Mouse (Mus musculus): ENCODE data around the gene Ndufa9. TPM values are rescaled to one million over a fixed set of nuclear protein-coding genes. Genes with fewer than 3 reads are reported as not detected.
A peak's percentile ranks its signal among the peaks of the same experiment; 100 is the strongest.

Ndufa9 gene
- polyA plus RNA-seq, 1 experiment from 2014 or later = 165 TPM

DNA sequence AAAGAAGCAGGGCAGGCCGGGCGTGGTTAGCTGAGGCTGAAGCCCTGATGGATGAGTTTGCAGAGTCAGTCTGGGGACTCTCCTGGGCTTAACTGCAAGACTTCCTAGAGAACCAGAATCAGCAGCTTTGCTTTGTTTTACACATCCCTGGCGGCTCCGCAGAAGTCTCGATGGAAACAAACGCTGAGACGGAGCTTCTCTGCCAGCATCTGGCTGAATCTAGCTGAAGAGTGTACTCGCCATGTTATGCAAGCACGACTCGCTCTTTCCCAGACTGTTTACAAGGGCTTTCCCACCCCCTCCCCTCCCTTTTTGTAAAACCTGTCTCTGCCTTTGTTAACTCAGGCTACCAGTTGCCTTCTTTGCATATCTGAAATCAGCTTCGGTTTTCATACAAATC, 46.0 kb downstream of the Ndufa9 start:
- Histone ChIP-seq H3K4me3 (replicated peaks) (no peak overlapping the region), H3K36me3 (no peaks in the 10 kb centered on the region), H3K27me3 (no peaks in the 10 kb centered on the region), H3K9me3 (replicated peaks) (no peaks in the 10 kb centered on the region), H3K9ac (no peak overlapping the region), H3K4me1 (no peaks in the 10 kb centered on the region), H3K27ac (replicated peaks) (no peak overlapping the region), H3K4me2 (replicated peaks) (no peak overlapping the region)
- WGBS = 28% methylated on average over 11 of the region's 11 CpGs
- no peak for ATAC-seq (ENCODE audit: insufficient number of reproducible peaks, low FRiP score, low TSS enrichment, low read depth)

DNA sequence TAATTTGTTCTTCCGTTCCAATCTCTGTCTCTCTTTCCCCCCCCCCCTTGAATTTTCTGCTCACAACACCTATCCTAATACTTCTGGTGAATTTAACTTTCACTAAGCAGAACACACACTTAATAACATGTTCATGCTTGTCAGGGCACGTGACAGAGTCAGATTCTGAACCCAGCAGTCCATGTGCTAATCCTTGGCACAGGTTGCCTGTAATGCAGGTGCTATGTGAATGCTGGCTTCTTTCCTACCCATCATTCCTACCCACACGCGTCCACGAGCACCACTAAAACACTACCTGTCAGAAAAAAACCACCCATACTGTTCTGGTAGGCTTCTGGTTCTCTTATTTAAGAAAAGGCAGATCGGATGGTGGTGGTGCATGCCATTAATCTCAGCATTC, 54.2 kb downstream of the Ndufa9 start:
- H3K9me3 ChIP-seq (replicated peaks) = no peaks in the 10 kb centered on the region

DNA sequence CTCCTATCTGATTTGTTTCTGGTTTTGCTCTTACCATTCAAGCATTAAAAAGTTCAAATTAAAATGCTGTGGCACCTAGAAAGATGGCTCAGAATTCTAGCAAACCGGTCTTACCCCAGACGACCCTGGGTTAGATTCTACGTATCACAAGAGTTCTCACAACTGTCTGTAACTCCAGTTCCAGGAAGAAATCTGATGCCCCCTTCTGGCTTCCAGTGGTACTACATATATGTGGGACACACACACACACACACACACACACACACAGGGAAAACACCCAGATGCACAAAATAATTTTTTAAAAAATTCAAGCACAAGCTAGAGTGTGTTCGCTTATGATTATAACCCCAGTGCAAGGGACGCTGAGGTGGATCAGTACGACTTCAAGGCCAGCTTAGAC, 55.2 kb downstream of the Ndufa9 start:
- H3K9ac ChIP-seq = no peak overlapping the region
- no peak for ATAC-seq (ENCODE audit: insufficient number of reproducible peaks, low FRiP score, low TSS enrichment, low read depth)
- no peak overlapping the region for H3K4me3 ChIP-seq (replicated peaks)
- no peak overlapping the region for H3K4me2 ChIP-seq (replicated peaks)
- H3K27me3 ChIP-seq = no peaks in the 10 kb centered on the region
- H3K9me3 ChIP-seq (replicated peaks) = no peaks in the 10 kb centered on the region
- 92% methylated on average over 6 of the region's 6 CpGs for WGBS
- no peaks in the 10 kb centered on the region for H3K36me3 ChIP-seq
- H3K4me1 ChIP-seq = peaks cover 3% of the 10 kb centered on the region; the same call in 1 of the 2 replicates
- no peak overlapping the region for H3K27ac ChIP-seq (replicated peaks)

More for the DNA sequence above, 54.2 kb downstream of the Ndufa9 start:
- H3K4me3 ChIP-seq (replicated peaks) = no peak overlapping the region
- H3K36me3 ChIP-seq = no peaks in the 10 kb centered on the region
- no peak overlapping the region for H3K9ac ChIP-seq
- WGBS = 76% methylated on average over 6 of the region's 6 CpGs
- no peak overlapping the region for H3K27ac ChIP-seq (replicated peaks)
- H3K27me3 ChIP-seq = no peaks in the 10 kb centered on the region
- no peak overlapping the region for H3K4me2 ChIP-seq (replicated peaks)
- ATAC-seq (ENCODE audit: insufficient number of reproducible peaks, low FRiP score, low TSS enrichment, low read depth) = no peak
- H3K4me1 ChIP-seq = peaks cover 3% of the 10 kb centered on the region; the same call in 1 of the 2 replicates

GRCm38 (mm10) chr6:126791964-126792363, 57.0 kb downstream of the Ndufa9 start:
- H3K4me1 ChIP-seq = peaks cover 3% of the 10 kb centered on the region; the same call in 1 of the 2 replicates

DNA sequence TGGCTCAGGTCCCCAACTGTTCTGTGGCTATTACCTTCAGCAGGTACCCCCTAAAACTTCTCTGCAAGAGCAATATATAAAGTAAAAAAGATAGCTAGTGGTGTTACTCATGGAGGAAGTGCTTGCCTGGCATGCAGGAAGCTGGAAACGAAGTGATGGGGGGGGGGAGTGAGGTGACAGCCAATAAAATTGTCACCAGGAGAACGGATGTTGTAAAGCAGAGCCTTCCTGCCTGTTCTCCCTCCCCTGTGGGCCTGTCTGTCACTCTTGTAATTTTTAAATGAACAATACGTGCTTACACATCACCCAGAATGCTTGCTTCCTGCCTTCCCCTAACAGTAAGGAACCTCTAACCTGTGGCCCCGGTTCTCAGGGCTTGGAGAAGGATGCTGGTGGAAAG, 57.4 kb downstream of the Ndufa9 start:
- no peak overlapping the region for H3K4me3 ChIP-seq (replicated peaks)
- H3K27me3 ChIP-seq = no peaks in the 10 kb centered on the region
- no peak overlapping the region for H3K27ac ChIP-seq (replicated peaks)
- no peak overlapping the region for H3K9ac ChIP-seq
- H3K36me3 ChIP-seq = no peaks in the 10 kb centered on the region
- H3K9me3 ChIP-seq (replicated peaks) = no peaks in the 10 kb centered on the region
- no peak for ATAC-seq (ENCODE audit: insufficient number of reproducible peaks, low FRiP score, low TSS enrichment, low read depth)
- peak overlapping the region; percentile 46; the same call in 1 of the 2 replicates for H3K4me2 ChIP-seq (replicated peaks)
- 43% methylated on average over 4 of the region's 4 CpGs for WGBS
- peaks cover 3% of the 10 kb centered on the region; the same call in 1 of the 2 replicates for H3K4me1 ChIP-seq

More at GRCm38 (mm10) chr6:126791964-126792363, 57.0 kb downstream of the Ndufa9 start:
- no peak overlapping the region for H3K27ac ChIP-seq (replicated peaks)
- peak overlapping the region; percentile 28 for H3K4me3 ChIP-seq (replicated peaks)
- H3K9ac ChIP-seq = no peak overlapping the region
- ATAC-seq (ENCODE audit: insufficient number of reproducible peaks, low FRiP score, low TSS enrichment, low read depth) = no peak
- WGBS = 27% methylated on average over 12 of the region's 12 CpGs
- no peaks in the 10 kb centered on the region for H3K36me3 ChIP-seq
- H3K27me3 ChIP-seq = no peaks in the 10 kb centered on the region
- peak overlapping the region; percentile 46 for H3K4me2 ChIP-seq (replicated peaks)
- no peaks in the 10 kb centered on the region for H3K9me3 ChIP-seq (replicated peaks)

- Histone ChIP-seq H3K9ac (no peak overlapping the region), H3K4me3 (replicated peaks) (no peak overlapping the region), H3K27ac (replicated peaks) (no peak overlapping the region), H3K4me1 (peaks cover 3% of the 10 kb centered on the region; the same call in 1 of the 2 replicates), H3K9me3 (replicated peaks) (no peaks in the 10 kb centered on the region), H3K4me2 (replicated peaks) (no peak overlapping the region), H3K27me3 (peaks cover 2% of the 10 kb centered on the region; the same call in 1 of the 2 replicates), H3K36me3 (no peaks in the 10 kb centered on the region)
- WGBS = 82% methylated on average over 8 of the region's 8 CpGs
- no peak for ATAC-seq (ENCODE audit: insufficient number of reproducible peaks, low FRiP score, low TSS enrichment, low read depth)
Measured at GRCm38 (mm10) chr6:126788863-126789262, 60.1 kb downstream of the Ndufa9 start.

DNA sequence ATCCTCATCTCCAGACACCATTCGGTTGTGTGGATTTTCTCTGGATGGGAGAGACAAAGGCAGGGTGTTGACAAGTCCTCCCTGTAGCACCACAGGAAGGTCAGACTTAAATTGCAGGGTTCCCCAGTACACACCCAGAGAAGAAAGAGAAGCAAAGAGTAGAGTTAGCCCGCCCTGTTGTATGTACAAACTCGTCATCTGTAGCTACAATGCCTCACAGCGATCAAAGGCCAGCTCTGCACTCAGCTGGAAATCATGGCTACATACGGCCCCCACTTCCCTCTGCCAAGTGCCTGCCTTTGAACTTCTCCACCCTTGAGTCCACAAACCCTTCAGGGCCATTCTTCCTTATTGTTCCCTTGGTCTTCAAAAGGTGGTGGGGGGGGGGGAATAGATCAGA, 64.7 kb downstream of the Ndufa9 start:
- no peak overlapping the region for H3K4me3 ChIP-seq (replicated peaks)
- 48% methylated on average over 5 of the region's 5 CpGs for WGBS
- no peaks in the 10 kb centered on the region for H3K9me3 ChIP-seq (replicated peaks)
- no peak overlapping the region for H3K9ac ChIP-seq
- H3K36me3 ChIP-seq = no peaks in the 10 kb centered on the region
- no peak overlapping the region for H3K4me2 ChIP-seq (replicated peaks)
- no peak for ATAC-seq (ENCODE audit: insufficient number of reproducible peaks, low FRiP score, low TSS enrichment, low read depth)
- peaks cover 2% of the 10 kb centered on the region; the same call in 1 of the 2 replicates for H3K27me3 ChIP-seq
- H3K27ac ChIP-seq (replicated peaks) = no peak overlapping the region
- H3K4me1 ChIP-seq = no peaks in the 10 kb centered on the region

DNA sequence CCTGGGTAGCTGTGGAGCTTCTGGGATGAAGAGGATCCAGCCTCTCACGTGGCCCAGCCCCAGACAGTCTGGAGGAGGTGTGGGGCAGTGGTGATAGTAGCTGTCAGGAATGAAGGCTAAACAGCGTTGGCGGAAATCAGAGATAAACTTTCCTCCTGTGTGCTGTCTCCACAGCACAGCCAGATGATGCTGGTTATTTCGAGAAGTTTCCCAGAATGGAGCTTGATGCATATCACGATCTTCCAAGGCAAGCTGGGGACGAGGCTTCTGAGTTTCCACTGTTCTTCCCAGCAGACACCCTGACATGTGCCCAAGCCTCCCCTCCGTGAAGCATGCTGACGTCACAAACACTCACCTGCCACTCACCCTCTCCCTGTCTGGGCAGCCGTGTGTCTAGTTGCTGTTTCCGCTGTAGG, 65.3 kb downstream of the Ndufa9 start:
- Histone ChIP-seq H3K9me3 (replicated peaks) (no peaks in the 10 kb centered on the region), H3K4me3 (replicated peaks) (no peak overlapping the region), H3K9ac (no peak overlapping the region), H3K36me3 (no peaks in the 10 kb centered on the region), H3K27me3 (peaks cover 2% of the 10 kb centered on the region; the same call in 1 of the 2 replicates), H3K4me2 (replicated peaks) (no peak overlapping the region), H3K4me1 (no peaks in the 10 kb centered on the region), H3K27ac (replicated peaks) (no peak overlapping the region)
- WGBS = 61% methylated on average over 10 of the region's 10 CpGs
- 0 out of 2 replicates have a peak, but pooled peaks have one; percentile 29 for ATAC-seq (ENCODE audit: insufficient number of reproducible peaks, low FRiP score, low TSS enrichment, low read depth)

- H3K36me3 ChIP-seq = no peaks in the 10 kb centered on the region
- no peak overlapping the region for H3K9ac ChIP-seq
- ATAC-seq (ENCODE audit: insufficient number of reproducible peaks, low FRiP score, low TSS enrichment, low read depth) = no peak
- peaks cover 2% of the 10 kb centered on the region; the same call in 1 of the 2 replicates for H3K27me3 ChIP-seq
- no peak overlapping the region for H3K4me3 ChIP-seq (replicated peaks)
- H3K4me2 ChIP-seq (replicated peaks) = no peak overlapping the region
- 85% methylated on average over 1 of the region's 1 CpGs for WGBS
- H3K27ac ChIP-seq (replicated peaks) = no peak overlapping the region
- no peaks in the 10 kb centered on the region for H3K9me3 ChIP-seq (replicated peaks)
- H3K4me1 ChIP-seq = no peaks in the 10 kb centered on the region
Measured at GRCm38 (mm10) chr6:126783056-126783455, 65.9 kb downstream of the Ndufa9 start.

DNA sequence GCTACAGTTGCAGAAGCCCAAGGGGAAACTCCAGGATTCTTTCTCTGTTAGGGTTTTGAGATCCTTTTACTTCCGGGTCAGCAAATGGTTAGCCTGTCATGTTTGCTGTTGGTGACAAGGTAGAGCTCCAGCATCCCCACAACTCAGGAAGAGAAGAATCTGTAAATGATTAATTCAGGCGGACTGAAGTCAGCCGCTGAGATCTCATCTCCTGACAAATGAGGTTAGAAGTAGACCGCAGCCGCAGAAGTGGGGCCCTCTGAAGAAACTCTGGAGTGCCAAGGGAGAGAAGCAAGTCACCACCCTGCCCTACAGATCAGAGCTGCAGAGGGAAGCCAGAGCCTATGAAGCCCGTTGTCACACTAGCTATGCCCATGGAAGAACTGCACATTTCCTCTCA, 71.0 kb downstream of the Ndufa9 start:
- 40% methylated on average over 6 of the region's 6 CpGs for WGBS
- no peaks in the 10 kb centered on the region for H3K36me3 ChIP-seq
- peaks cover 6% of the 10 kb centered on the region; the same call in 1 of the 2 replicates for H3K27me3 ChIP-seq
- no peaks in the 10 kb centered on the region for H3K9me3 ChIP-seq (replicated peaks)
- H3K9ac ChIP-seq = no peak overlapping the region
- H3K4me3 ChIP-seq (replicated peaks) = no peak overlapping the region
- no peak for ATAC-seq (ENCODE audit: insufficient number of reproducible peaks, low FRiP score, low TSS enrichment, low read depth)
- no peaks in the 10 kb centered on the region for H3K4me1 ChIP-seq
- no peak overlapping the region for H3K27ac ChIP-seq (replicated peaks)
- H3K4me2 ChIP-seq (replicated peaks) = no peak overlapping the region

DNA sequence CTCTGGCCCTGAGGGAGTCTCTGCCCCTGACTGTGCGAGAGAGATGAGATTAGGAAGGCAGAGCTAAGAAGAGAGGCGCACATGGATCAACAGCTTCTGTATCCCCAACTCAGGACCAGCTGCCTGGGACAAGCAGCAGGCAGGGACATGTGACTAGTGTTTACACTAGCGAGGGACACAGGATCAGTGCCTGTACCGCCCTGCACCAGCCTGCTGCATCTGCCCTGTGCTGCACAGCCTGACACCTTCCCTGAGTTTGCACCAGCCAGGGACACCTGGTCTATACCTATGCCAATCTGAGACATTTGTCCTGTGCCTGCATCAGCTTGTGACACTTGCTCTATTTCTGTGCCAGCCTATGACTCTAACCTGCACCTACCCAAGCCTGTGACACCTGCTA, 75.1 kb downstream of the Ndufa9 start:
- Histone ChIP-seq H3K4me1 (no peaks in the 10 kb centered on the region), H3K27ac (replicated peaks) (no peak overlapping the region), H3K27me3 (peaks cover 6% of the 10 kb centered on the region; the same call in 1 of the 2 replicates), H3K9me3 (replicated peaks) (no peaks in the 10 kb centered on the region), H3K9ac (no peak overlapping the region), H3K4me2 (replicated peaks) (no peak overlapping the region), H3K4me3 (replicated peaks) (no peak overlapping the region), H3K36me3 (no peaks in the 10 kb centered on the region)
- no peak for ATAC-seq (ENCODE audit: insufficient number of reproducible peaks, low FRiP score, low TSS enrichment, low read depth)
- WGBS = 52% methylated on average over 4 of the region's 4 CpGs

GRCm38 (mm10) chr6:126772326-126772725, 76.6 kb downstream of the Ndufa9 start:
- 83% methylated on average over 4 of the region's 4 CpGs for WGBS
- no peak overlapping the region for H3K4me3 ChIP-seq (replicated peaks)
- no peak overlapping the region for H3K27ac ChIP-seq (replicated peaks)
- no peaks in the 10 kb centered on the region for H3K4me1 ChIP-seq
- no peak overlapping the region for H3K4me2 ChIP-seq (replicated peaks)
- ATAC-seq (ENCODE audit: insufficient number of reproducible peaks, low FRiP score, low TSS enrichment, low read depth) = no peak
- H3K36me3 ChIP-seq = no peaks in the 10 kb centered on the region
- H3K9me3 ChIP-seq (replicated peaks) = no peaks in the 10 kb centered on the region
- H3K27me3 ChIP-seq = peaks cover 6% of the 10 kb centered on the region; the same call in 1 of the 2 replicates
- H3K9ac ChIP-seq = no peak overlapping the region
